Mouse (Mus musculus) lung, adult 2 months (tissue): ENCODE data around the gene Pacrg.

Experiments
- CTCF ChIP-seq: fragments of 200-500 bp; IDR thresholded peaks from 2 replicates; pipeline ENCODE4 v1.5.1; 2011; ENCODE audit warnings: mild to moderate bottlenecking, low read length, control low read depth; ENCODE audit not compliant: insufficient read depth
- POLR2A ChIP-seq: fragments of 200-500 bp; IDR thresholded peaks from 2 replicates; pipeline ENCODE4 v1.6.1; 2011; ENCODE audit warnings: low read depth, mild to moderate bottlenecking, control low read depth, low read length, borderline replicate concordance; ENCODE audit errors: extremely low read depth

DNA sequence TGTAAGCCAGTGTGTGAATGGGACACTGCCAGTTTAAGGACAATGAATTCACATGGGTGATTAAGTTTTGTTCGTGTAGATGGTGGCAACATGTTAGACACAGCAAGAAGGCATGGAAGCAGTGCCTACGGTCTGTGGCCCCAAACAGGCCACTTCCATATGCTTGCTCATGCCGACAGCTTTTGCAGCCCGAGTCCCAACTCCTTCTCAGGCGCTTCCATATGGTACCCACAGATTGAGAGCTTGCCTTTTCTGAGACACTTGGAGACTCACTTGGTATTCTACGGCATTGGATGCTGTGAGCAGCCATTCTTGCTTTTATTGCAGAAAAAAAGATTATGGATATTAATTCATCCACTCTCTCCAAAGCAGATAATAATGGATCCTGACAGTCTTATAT lies 365.1 kb downstream of the Pacrg start:
- TF ChIP-seq CTCF (no peak), POLR2A (no peak)
